Mouse (Mus musculus): ENCODE measurements around the gene Washc3.

DNA sequence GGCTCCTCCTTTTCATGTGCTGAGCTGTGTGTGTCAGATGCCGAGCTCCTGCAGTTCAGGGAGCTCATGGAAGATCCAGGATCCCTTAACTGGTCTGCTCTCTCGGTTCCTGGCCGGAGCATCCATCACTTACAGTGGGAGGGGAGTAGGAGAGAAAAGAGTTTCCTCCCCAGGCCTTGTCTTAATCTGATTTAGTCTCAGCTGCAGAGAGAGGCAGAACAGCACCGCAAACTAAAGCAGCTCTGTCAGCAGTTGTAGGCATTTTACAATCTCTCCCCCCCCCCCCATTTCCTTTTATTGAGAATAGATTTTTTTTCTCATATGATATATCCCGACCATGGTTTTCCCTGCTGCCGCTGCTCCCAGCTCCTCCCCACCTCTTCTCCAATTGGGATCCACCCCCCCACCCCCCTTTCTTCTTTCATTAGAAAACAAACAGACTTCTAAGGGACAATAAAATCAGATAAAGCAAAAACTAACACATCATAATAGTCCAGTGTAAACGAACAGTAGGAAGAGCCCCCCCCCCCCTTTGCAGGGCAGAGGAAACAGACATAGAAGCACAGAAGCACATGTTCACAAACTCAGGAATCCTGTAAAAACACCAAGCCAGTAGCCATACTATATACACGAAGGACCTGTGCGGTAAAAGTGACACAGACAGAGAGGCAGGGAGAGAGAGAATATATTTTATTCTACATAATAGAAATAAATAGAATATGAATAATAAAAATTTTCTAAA is 51.4 kb downstream of the Washc3 start:
- TF ChIP-seq GATA1 (IDR thresholded peaks at IDR 0.05; ENCODE audit: low read length): no peak
- TF ChIP-seq TAL1 (IDR thresholded peaks at IDR 0.05; ENCODE audit: low read length): no peak
